Mouse (Mus musculus) layer of hippocampus, postnatal 14 days (tissue): Measurements from ENCODE around the gene Trim26. TPM values are rescaled to one million over a fixed set of nuclear protein-coding genes. Genes with fewer than 3 reads are reported as not detected.
A peak's percentile ranks its signal among the peaks of the same experiment; 100 is the strongest.
"Not testable (repeated sequence)": the region's sequence is repeated elsewhere in the genome, so short reads cannot be mapped to it uniquely, and the experiment has no call there.

ENCODE experiments used
- DNase-seq, 2 experiments: peaks; one replicate each; pipeline ENCODE4 v3.0.0; 2021 to 2022; ENCODE audit warnings: low spot score in 2 of 2, mixed read lengths in 1 of 2
- total RNA-seq, 2 experiments: library from RNA; stranded (reverse); gene quantifications; 2 replicates each; pipeline ENCODE4 v1.2.3; 2021

Gene Trim26
- total RNA-seq, 2 experiments from 2014 or later, result 23.5 to 27.1 TPM

- DNase-seq, result no peak
Observed at GRCm38 (mm10) chr17:36849992-36850391, 13.1 kb downstream of the Trim26 start.

DNA sequence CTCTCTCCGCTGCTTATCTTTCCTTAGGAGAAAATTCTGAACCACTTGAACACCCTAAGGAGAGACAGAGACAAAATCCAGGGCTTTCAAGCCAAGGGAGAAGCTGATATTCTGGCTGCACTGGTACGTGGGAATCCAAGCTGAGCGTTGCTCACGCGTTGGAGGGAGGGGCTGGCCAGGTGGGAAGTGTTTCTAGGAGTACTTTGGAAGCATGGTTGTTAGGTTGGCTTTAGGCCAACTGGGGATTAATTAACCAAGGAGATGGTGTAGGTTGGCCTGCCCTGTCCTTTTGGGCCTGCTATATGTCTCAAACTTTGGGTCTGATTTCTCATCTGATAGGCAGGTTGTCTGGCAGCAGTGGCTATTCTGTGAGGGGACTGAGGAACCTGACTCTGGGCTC is 14.3 kb downstream of the Trim26 start:
- DNase-seq, result no peak

DNA sequence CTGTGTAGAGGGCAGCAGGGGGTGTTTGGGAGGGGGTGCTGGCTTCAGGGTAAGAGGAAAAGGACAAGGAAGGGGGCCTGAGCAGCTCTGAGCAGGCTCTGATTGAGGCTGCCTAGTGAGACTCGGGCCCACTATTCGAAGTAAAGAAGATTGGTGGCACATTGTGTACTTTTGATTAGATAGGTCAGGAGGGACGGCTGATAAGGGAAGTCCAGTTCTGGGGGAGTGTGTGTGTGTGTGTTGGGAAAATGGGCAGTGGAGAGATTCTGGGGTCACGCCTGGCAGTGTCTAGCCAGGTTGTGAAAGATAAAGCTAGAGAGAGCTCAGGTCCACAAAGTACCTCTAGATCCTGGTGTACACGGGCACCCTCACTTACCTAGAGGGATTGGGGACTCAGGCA is 14.7 kb downstream of the Trim26 start:
- no peak for DNase-seq

- no peak for DNase-seq
Observed at GRCm38 (mm10) chr17:36855484-36855883, 18.6 kb downstream of the Trim26 start.

GRCm38 (mm10) chr17:36856236-36856635 is 19.3 kb downstream of the Trim26 start:
- DNase-seq, result no peak

DNA sequence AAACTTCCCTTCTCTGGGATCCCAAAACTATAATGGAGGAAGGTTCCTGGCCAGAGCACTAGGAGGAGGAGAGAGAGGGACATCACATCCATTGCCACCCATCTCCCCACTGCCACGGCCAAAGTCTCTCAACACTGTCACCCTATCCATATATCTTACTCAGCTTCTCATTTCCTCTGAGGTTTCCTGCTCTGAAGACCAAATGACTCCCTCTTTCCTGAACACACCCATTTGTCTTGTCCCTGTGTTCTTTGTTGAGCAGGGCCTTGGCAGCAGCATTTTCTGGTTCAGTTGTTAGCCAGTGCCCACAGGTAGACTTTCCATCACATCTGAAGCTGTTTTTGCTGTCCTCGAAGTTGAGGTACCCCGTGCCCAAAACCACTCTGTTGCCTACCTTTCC is 21.2 kb downstream of the Trim26 start:
- DNase-seq, result no peak

GRCm38 (mm10) chr17:36861680-36862079 is 24.7 kb downstream of the Trim26 start:
- DNase-seq, result no peak

DNA sequence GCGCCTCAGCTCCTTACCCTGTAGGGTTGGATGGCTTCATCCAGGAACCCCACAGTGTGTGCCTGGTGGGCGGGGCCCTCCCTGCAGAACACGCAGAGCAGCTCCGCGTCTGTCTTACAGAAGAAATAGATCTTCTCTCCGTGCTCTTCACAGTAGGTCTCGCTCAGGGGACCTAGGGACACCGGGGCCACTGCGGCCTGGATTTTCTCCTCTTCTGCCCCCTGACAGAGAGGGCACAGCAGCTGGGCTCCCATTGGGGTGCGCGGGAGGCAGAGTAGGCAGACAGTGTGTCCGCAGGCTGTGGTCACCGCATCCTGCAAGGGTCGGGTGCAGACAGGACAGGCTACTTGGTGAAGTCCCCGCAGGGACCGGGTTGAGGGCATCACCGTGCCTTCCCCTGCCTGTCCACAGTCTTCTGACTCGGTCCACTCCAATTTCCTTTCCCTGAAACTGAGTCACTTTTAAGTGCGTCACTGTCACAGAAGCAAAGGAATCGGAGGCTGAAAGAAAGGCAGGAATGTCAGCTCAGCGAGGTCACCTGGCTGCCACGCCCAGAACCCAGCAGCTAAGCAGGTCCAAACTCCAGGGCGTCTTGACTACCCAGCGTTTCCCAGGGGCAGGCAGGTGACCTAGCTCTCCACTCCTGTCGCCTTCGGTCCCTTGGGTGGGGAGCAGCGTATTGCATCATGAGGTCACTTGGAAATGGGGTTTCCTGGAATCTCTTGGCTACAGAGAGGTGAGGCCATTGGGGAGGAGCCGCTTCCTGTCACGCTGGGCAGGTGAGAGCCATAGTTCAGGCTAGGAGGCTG is 30.0 kb downstream of the Trim26 start, which contains the start of gene Trim15:
Gene Trim15 (minus strand): TSS at position 492 of the 809 bp plus-strand sequence.
- no peak for DNase-seq

- DNase-seq, result no peak
Observed at GRCm38 (mm10) chr17:36868836-36869235, 31.9 kb downstream of the Trim26 start.

GRCm38 (mm10) chr17:36869284-36869954 is 32.5 kb downstream of the Trim26 start, which contains the start of gene Trim10:
Gene Trim10 (plus strand): TSS chr17:36869574.
- no peak for DNase-seq

- DNase-seq, result no peak
Observed at GRCm38 (mm10) chr17:36869955-36870810, 33.2 kb downstream of the Trim26 start.

DNA sequence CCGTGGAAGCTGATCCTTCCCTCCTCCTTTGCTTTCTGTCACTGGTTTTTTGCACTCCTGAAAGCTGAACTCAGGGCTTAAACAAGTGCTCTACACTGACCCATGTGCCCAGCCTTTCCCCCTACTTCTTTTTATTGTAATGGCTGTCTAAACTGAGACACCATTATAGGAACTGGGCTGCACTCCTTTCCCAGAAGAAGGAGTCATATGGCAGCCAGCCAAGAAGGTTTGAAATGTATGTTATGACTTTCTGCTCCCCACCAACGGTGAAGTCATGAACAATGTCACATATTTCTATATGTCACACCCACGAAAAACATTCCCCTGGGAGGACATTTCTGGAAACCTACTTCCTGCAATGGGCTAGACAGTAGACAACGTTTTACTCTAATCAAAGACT is 37.7 kb downstream of the Trim26 start:
- DNase-seq, result no peak

GRCm38 (mm10) chr17:36883350-36883749 is 46.4 kb downstream of the Trim26 start:
- DNase-seq, result no peak

- no peak for DNase-seq
Observed at GRCm38 (mm10) chr17:36885132-36885790, 48.3 kb downstream of the Trim26 start.

DNA sequence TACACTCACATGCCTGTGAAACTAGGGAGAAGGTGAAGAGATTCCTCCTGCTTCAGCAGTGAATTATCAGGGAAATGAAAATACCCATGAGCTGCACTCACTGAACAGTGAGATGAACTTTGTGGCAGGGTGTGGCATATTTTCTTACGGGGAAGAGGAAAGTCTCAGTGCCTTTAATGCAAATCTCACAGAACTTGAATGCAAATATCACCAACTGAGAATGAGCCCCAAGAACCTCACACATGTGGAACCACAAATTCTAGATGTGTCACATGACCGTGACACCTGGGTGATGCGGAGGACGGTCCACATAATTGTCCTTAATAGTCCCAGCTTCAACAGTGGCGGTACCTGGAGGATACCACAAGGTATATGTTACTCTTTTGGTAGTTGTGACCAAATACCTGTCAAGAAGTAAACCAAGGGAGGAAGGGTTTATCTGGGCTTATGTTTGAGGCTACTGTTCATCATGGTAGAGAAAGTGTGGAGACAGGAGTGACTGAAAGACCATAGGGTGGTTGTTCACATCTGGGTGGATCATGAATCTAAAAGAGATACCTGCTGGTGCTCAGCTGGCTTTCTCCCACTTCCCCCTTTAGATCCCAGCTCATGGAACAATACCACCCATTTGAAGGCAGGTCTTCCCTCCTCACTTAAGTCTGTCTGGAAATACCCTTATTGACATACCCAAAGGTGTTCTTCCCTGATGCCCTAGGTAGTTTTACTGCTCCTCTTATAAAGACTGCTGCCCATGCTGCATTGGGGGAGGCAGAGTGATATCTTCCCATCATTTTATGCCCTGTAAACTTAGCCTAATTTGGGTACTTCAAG is 53.4 kb downstream of the Trim26 start, which contains the start of gene Trim40:
Gene Trim40 (minus strand): TSS at position 51 of the 831 bp plus-strand sequence.
- no peak for DNase-seq

DNA sequence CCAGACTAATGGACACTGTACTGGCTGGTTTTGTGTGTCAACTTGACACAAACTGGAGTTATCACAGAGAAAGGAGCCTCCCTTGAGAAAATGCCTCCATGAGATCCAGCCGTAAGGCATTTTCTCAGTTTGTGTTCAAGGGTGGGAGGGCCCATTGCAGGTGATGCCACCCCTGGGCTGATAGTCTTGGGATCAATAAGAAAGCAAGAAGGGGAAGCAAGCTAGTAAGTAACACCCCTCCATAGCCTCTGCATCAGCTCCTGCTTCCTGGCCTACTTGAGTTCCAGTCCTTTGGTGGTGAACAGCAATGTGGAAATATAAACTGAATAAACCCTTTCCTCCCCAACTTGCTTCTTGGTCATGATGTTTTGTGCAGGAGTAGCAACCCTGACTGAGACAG is 54.6 kb downstream of the Trim26 start:
- DNase-seq, result not testable (repeated sequence)

DNA sequence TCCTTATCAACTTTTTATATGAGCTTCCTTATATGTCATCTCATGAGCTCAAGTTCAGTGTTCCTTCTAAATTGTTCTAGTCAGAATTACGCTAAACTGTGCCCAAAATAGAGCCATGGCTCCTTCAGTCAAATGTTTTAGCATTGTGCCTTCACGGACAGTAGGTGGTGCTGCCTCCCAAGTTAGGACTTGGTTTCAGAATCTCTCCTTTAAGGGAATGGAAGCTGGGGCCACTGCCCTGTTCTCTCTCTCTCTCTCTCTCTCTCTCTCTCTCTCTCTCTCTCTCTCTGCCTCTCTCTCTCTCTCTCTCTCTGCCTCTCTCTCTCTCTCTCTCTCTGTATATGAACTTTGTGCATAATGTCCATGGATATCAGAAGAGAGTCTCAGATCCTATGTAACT is 55.4 kb downstream of the Trim26 start:
- DNase-seq, result peak; percentile 15 to 36

GRCm38 (mm10) chr17:36893387-36893786 is 56.5 kb downstream of the Trim26 start:
- no peak for DNase-seq

DNA sequence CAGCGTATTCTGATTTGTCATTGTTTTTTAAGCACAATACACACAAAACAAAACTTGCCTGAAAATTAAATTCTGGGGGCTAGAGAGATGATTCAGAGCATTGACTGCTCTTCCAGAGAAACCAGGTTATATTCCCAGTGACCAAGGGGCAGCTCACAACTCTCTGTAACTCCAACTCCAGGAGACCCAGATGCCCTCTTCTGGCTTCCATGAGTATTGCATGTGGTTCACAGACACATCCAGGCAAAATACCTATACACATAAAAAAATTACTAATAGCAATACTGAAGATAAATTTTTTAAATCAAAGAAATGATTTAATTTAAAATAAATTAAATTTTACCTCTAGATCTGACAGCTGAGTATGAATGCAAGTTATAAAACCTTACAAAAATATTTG is 59.6 kb downstream of the Trim26 start:
- peak in 1 of 2 experiments; percentile 20 for DNase-seq

DNA sequence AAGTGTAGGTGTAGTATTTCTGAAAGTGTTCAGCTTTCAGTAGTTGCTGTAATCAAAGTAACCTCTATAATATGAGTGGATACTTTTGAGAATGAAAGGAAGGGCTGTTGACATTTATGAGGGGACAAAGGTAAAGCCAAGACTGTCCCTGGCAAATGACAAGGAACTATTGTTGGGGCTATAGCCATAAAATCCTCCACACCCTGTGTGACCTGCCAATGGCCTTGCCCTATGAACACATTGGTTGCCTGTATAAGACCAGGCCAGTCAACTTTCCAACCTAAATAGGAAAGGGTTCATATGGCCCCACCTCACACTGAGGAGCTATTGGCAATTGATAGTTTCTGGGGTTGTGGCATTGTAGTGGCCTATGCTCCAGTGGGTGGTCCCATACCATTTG is 60.1 kb downstream of the Trim26 start:
- DNase-seq, result no peak
